Mouse (Mus musculus) spleen, postnatal 14 days (tissue): ENCODE data around the gene Sult4a1.

Source experiments
- DNase-seq, 2 experiments: peaks; one replicate each; pipeline ENCODE4 v3.0.0; 2021 to 2022; ENCODE audit warnings: low spot score in 2 of 2

Gene Sult4a1

GRCm38 (mm10) chr15:84105105-84105923 lies at the start of gene Sult4a1:
Sult4a1 (minus strand) TSS chr15:84105754.
- DNase-seq: no peak

GRCm38 (mm10) chr15:84140929-84141328 lies 35.4 kb upstream of the Sult4a1 start:
- no peak for DNase-seq

GRCm38 (mm10) chr15:84140109-84140508 lies 34.6 kb upstream of the Sult4a1 start:
- DNase-seq: no peak

GRCm38 (mm10) chr15:84139592-84140005 lies 34.0 kb upstream of the Sult4a1 start:
- DNase-seq: no peak

- DNase-seq: no peak
These were observed 31.2 kb upstream of the Sult4a1 start for GRCm38 (mm10) chr15:84136473-84137415.

GRCm38 (mm10) chr15:84135472-84135871 lies 29.9 kb upstream of the Sult4a1 start:
- DNase-seq: peak in 1 of 2 experiments; percentile 14

GRCm38 (mm10) chr15:84133440-84133839 lies 27.9 kb upstream of the Sult4a1 start:
- no peak for DNase-seq

GRCm38 (mm10) chr15:84131971-84132370 lies 26.4 kb upstream of the Sult4a1 start:
- no peak for DNase-seq

GRCm38 (mm10) chr15:84131096-84131786 lies 25.7 kb upstream of the Sult4a1 start:
- DNase-seq: no peak

GRCm38 (mm10) chr15:84126871-84127270 lies 21.3 kb upstream of the Sult4a1 start:
- DNase-seq: no peak

- DNase-seq: no peak
These were observed 20.9 kb upstream of the Sult4a1 start for GRCm38 (mm10) chr15:84126447-84126846.

- DNase-seq: no peak
These were observed 18.5 kb upstream of the Sult4a1 start for GRCm38 (mm10) chr15:84124086-84124485.

GRCm38 (mm10) chr15:84123075-84123474 lies 17.5 kb upstream of the Sult4a1 start, which contains the start of gene Pnpla5:
Pnpla5 (minus strand) TSS chr15:84123175.
- no peak for DNase-seq

- DNase-seq: no peak
These were observed 15.5 kb upstream of the Sult4a1 start for GRCm38 (mm10) chr15:84121036-84121435.

- no peak for DNase-seq
These were observed 15.1 kb upstream of the Sult4a1 start for GRCm38 (mm10) chr15:84120612-84121011.

GRCm38 (mm10) chr15:84116466-84116865 lies 10.9 kb upstream of the Sult4a1 start:
- DNase-seq: no peak

GRCm38 (mm10) chr15:84115727-84116126 lies 10.2 kb upstream of the Sult4a1 start:
- DNase-seq: no peak

GRCm38 (mm10) chr15:84113873-84114272 lies 8.3 kb upstream of the Sult4a1 start:
- DNase-seq: no peak

- DNase-seq: no peak
These were observed 3.3 kb upstream of the Sult4a1 start for GRCm38 (mm10) chr15:84108899-84109298.

GRCm38 (mm10) chr15:84105924-84106500 lies 458 bp upstream of the Sult4a1 start:
- no peak for DNase-seq

GRCm38 (mm10) chr15:84104626-84105025 lies 928 bp downstream of the Sult4a1 start:
- no peak for DNase-seq
